Mouse (Mus musculus) kidney, postnatal 25 days (tissue): ENCODE measurements at regions not wholly inside any gene's neighbourhood (a gene's known extent, or its start where the extent isn't known, plus 50 kb on each side); places are given as distances from the start of the nearest gene placed in this dataset.

Experiments
- DNase-seq, 2 experiments: peaks; one replicate each; pipeline ENCODE4 v3.0.0; 2021; ENCODE audit warnings: mixed read lengths in 2 of 2

DNA sequence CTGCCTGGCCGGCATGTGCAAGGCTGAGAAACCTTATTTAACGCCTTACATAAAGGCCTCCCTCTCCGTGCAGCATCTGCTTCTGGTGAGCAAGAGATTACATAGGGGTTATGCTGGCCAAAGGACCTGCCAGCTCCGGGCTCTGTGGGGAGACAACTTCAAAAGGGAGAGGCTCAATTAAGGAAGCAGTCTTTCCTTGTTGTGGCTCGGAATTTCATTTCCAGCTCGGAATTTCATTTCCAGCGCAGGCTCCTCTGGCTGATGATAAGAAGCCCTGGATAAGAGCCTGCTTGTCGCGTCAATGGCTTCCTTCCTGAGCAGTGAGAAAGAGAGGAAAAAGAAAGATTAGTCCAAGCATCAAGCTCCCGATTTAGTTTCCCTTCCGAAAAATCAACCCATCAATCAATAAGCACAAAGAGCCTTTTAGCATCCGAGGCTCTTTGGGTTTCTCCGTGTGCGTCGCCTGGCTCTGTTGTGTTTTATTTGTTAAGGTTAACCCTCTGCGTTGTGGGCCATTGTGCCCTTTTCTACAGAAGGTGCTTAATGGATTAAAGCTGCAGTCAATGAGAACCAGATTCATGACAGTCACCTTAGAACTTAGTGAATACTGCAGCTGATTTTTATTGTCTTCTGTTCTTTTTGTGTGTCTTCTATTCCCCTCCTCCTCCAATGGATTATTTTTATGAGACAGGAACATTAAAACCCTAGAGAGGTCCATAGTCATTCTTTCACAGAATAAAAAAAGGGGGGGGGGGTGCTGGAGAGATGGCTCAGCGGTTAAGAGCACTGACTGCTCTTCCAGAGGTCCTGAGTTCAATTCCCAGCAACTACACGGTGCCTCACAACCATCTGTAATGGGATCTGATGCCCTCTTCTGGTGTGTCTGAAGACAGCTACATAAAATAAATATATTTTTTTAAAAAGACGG lies 218.3 kb downstream of the Myo1b start:
- peak; percentile 36 to 40 for DNase-seq

DNA sequence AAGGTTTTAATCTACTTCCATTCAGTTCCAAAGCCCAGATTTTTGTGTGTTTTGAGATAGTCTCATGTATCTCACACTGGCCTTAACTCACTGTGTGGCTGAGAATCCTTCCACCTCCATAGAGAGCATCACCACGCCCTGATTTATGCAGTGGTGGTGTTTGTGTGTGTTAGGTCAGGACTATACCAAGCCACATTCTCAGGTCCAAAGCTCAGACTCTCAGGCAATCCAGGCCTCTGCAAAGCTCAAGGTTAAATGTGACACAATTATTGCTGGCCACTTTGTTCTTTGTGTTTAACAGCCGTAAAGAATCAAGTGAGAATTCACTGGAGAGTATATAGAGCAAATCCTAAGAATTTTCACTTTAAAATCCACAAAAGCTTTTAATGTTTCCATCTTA lies 218.2 kb upstream of the Nabp1 start:
- DNase-seq: no peak

DNA sequence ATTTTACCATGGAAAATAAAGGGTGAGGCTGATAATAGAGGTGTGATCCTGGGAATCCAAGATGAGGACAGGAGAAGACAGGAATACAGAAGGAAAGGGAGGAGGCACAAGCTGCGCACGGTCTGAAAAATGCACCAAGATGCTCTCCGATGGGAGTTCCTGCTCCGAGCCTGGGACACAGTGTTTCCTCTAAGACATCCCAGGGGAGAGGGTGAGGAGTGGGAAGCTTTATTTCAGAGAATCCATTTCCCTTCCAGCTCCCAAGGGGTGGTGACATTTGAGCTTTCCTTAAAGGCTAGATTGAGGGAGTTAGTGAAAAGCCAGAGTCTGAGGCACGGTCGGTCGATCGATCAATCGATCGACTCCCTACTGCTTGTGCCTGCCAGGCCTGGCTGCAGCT lies 212.7 kb upstream of the Nabp1 start:
- no peak for DNase-seq

DNA sequence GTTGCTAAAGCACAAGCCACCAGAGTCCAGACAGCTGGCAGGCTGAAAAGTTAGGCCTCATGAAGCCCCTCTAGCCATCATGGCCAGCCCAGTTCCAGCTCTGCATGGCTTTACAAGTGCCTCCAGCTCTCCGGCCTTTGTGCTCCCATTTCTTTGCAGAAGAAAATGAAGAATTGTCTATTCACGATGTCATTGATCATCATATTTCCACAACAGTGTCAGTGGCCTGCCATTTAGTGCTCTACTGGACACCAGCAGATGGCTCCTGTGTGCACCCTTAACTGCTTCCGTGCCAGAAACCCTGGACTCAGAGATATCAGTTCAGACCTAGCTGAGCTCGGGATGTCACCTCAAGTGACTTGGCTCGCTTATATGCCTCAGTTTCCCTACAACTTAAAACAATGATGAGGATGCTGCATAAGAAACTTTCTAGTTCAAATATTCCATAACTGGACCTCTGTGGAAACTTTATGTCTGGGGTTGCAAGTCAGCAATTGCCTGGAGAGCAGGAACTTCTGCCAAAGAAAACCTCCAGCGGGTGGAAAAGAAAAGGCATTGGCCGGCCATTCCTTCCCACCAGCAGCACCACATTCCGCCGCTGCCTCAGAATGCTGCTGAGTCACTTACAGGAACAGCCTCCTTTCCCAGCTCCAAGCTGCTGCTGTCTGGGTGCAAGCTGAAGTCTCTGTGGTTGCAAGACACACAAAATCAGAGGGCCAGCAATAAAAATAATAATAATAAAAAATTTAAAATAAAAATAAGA lies 211.4 kb upstream of the Nabp1 start:
- DNase-seq: peak; percentile 50 to 73

DNA sequence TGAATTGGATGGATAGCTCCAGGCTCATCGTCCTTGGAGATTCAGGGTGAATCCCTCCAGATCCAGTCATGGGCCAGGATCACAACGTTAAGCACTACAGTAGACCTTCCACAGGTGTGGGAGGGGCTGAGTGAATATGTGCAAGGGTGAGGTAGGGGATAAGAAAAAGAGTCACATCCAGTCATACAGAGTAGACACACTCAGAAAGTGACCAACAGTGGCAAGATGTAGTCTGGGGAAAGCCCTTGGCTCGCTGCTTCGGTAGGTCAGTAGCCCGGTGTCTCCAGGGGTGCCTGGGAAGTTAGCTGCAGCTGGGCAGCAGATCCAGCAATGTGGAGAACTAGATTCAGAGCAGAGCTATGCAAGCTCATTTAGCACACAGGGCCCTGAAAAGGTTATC lies 210.7 kb upstream of the Nabp1 start:
- no peak for DNase-seq

DNA sequence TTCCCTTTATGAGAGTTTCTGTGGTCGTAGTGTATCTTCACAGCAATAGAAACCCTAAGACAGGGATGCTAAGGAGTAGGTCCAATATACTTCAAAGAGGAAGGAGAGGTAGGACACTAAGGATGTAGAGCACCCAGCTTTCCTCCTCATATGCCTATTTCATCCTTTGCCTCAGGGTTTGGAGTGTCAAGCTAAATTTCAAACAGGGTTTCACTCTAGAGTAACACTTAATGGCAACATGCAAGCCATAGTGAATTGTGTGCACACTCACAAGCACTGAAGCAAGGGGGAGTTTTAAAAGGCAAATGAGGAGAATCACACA lies 210.0 kb upstream of the Nabp1 start:
- DNase-seq: no peak

DNA sequence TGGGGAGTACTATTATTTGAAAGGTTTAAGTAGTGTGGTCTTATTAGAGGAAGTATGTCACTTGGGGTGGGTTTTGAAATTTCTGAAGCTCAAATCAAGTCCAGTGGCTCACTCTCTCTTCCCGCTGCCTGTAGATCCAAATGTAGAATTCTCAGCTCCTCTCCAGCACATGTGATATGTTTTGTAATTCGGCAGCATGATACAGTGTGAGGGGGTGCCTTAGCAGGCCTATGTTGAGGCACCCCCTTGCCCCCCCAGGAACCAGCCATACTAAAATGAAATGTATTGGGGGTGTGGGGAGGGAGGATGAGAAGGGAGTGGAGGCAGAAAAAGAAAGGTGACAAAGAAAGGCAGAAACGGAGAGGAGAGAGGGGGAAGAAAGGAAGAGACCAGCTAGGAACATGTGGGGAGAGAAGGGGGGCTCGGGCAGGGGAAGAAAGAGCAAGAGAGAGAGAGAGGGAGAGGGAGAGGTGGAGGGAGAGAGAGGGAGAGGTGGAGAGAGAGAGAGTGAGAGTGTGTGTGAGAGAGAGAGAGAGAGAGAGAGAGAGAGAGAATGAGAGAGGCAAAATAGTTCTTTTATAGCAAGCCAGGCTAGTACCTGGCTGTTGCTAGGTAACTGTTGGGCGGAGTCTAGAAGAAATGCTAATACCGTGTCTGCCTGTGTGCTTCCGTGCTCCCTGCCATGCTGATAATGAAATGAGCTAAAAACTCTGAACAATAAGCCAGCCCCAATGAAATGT lies 209.4 kb upstream of the Nabp1 start:
- no peak for DNase-seq

DNA sequence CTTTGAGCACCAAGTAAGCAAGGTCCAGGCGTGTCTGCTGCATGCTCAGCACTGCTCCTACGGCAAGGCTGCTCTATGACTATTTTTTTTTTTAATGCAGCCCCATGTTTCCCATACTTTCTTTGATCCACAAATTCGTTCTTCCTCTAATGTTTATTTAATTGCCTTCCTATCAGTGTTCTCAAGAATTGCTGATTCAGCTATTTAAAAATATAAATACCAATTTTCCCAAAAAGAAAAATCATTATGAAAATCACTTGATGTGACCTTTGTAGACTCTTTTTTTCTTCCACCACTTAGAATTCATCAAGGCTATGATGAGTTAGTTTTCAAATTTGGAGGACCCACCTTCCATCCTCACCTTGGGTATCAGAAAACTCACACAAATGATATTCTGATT lies 208.5 kb upstream of the Nabp1 start:
- DNase-seq: no peak

DNA sequence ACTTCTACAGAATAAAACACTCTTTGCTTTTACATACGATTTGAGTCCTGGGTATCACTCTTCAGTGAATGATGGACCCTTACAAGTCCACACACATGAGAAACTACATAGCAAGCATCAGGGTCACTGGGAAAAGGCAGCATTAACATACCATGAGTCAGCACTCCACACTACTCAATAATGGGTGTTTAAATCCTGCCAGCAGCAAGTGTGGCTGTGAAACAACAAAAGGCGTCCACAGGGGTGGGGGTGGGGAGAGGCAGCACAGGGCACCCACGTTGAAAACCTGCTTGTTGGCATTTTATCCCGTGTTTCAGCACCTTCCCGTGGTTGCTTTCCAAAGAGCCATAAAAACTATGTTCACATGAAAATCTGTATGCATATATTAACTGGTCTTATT lies 204.0 kb upstream of the Nabp1 start:
- no peak for DNase-seq

DNA sequence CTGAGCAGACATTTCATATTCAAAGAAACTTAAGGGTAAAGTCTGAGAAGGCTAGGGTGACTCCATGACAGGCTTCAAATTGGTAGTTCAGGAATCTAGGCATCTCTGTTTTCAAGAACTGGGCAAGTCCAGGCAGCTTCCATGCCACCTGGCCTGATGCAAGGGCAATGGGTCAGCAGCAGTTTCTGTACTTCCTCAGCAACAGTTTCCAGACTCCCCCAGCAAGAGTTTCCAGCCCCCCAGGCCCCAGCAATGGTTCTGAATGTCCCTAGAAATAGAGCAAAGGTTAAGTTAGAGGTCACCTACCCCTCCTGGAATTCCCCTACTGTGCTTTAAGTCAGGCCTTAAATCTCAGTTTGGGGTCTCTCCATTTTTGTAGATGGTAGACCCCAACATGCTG lies 203.6 kb upstream of the Nabp1 start:
- DNase-seq: no peak

DNA sequence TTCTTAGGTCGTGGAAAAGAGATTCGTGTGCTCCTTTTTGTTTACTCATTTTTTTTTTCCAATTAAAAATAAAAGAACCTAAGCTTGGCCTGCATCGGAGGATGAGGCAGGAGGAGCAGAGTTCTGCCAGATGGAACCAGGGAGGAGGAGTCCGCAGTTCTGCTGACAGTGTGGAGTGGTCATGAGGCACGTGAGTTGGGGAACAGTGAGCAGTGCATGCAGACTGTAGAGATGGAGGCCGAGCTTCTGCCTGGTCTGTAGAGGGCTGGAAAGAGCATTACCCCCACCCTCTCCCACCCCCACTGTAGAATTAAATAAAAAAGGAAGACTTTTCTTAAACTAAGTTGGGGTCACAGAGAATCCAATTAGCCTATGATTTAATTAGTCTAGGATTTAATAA lies 202.5 kb upstream of the Nabp1 start:
- DNase-seq: no peak

DNA sequence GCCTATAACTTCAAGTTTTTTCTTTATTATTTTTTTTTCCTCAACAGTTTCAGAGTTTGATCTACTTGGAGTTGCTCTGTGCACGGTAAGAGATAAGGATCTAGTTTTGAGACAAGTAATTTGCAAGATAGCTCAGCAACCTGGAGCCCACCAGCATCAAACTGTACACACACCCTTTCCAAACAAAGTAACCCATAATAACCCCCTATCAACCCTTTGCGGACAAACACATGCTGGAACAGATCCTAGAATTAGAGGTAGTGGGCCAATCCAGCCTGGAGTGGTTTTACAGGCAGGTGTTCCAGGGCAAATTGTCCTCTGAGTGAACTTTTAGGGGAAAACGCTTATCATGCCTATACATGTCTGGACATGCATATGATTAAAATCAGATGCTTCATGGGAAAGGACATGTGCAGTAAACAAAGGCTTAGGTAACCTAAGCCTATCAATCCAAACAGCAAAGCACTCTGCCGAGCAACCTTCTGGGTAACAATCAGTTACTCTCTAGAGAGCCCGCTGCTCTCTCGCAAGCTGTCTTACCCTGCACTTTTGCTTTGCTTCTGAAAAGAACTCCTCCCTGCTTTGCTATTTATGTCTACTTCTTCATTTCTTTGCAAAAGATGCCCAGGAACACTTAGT lies 200.2 kb upstream of the Nabp1 start:
- no peak for DNase-seq

DNA sequence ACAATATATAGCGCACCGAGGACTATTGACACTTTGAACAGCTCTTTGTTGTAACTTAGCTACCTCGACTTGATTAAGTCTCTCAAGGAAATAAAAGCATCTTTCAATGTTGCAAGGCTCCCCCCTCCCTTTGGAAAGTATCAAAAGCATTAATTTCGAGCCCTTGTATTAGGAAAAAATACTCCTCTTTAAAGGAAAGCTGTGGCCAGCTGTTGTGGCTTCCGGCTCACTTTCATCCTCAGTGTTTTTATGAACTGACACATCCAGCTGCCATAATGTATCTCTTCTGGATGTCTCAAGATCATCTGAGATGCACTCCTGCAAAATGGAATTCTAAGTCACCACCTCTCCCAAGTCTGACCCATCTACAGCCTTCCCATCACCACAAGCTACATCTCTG lies 199.6 kb upstream of the Nabp1 start:
- DNase-seq: no peak

DNA sequence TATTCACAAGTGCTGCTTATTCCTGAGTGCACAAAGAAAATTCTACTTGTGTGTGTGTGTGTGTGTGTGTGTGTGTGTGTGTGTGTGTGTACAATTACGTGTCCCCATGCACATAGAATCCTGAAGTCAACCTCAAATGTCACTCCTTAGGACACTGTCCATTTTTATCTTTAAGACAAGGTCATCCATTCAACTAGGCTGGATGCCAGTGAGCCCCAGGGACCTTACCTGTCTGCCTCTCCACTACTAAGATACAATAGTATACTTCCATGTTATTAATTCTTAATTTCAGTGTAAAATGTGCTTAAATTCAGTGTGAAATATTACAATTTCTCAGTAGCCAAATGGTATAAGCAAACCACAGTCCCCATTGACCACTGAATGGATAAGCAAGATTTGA lies 193.5 kb upstream of the Nabp1 start:
- DNase-seq: no peak

DNA sequence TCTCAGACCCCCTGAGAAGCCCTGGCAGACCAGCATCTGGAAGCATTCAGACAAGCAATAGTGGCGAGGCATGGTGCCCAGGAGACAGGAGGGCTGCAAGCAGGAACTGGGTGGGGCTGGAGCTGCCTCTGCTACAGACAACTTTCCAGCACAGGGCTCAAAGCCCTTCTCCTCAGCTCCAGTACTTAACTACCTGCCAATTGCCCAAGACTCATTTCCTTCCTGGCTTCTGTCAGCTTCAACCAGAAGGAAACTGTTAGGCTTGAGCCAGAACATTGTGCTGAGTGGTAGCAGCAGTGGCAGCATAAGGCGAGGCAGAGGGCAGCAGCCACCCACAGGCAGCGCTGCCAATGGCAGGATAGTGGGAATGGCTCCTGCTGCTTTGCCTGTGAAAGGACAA lies 193.1 kb upstream of the Nabp1 start:
- DNase-seq: peak; percentile 29 to 58

DNA sequence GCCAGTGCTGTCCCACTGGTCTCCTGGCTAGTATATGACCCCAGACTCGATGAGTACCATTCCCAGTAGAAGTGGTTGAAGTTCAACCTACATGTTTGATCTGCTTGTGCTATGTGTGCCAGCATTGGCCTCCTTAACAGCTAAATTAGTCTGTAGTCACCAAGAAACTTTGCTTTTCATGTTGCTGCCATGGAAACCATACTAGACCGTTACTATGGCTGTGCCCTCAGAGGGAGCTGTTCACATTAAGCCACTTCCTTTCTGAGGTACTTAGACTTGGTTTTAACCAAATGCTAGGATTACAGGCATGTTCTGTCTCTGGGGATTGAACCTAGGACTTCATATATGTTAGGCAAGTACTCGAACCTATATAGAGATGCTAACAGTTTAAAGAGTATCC lies 191.8 kb upstream of the Nabp1 start:
- no peak for DNase-seq

DNA sequence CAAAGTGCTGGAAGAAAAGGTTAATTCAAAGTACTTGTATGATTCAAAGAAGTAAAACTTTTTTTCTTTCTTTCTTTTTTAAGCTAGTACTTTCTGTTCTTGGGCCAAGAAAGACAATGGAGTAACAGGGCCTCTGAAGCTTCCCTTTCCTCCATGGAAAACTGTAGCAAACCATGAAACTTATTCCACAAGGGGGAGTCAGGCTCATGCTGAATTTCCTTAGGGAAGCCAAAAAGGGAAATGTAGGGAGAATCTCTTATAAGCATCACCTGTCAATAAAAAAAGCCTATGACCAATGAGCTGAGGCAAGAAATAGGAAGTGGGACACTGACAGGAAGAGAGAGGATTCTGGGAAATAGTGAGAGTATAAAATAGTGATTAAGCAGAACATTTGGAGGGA lies 190.7 kb upstream of the Nabp1 start:
- DNase-seq: peak in 1 of 2 experiments; percentile 20

DNA sequence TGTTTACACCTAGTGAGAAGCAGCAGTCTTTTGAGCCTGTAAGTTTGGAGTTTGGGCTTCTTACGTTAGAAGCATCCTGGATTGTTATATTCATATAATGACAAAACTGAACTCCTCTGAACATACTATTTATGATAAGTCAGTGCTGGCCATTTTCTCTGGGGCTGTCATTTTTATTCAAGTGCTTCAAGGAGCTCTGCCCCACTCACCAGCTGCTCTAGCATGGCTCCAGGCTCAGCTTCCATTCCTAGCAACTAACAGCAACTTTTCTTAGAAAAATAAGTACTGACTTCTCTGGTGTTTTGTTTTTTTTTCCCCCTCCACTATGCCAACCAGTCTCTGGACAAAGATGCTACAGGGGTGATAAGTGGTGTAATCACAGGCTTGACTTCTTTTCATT lies 182.3 kb upstream of the Nabp1 start:
- DNase-seq: no peak

DNA sequence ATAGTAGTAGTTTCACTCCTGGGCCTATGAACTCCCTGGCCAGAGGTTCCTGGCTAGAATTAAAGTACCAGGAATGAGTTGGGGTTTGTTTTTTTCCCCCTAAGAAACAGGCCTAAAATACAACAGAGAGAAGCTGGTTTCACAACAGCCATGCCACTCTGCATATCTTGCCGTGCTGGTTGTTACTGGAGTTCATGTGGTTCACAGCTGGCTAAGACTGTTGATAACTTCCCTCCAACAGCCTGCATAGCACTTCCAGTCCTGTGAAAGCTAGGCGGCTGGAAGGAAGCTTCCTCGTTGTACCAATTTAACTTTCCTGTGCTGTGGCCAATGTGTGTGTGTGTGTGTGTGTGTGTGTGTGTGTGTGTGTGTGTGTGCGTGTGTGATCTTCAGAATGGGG lies 179.0 kb upstream of the Nabp1 start:
- no peak for DNase-seq

DNA sequence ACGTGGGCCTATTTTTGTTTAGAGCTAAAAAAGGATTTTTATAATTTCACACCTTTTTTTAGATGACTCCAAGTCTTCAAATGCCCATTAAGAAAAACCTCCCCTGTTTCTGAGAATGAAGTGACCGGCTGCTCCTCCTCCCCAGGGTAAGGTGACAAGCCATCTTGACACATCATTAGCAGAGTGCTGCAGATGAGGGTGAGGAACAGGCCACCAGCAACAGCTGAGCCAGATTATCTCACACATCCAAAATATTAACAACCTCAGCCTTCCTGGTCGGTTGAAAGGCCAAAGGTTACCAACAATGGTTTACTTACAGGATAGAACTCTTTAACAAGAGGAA lies 172.4 kb upstream of the Nabp1 start:
- no peak for DNase-seq

DNA sequence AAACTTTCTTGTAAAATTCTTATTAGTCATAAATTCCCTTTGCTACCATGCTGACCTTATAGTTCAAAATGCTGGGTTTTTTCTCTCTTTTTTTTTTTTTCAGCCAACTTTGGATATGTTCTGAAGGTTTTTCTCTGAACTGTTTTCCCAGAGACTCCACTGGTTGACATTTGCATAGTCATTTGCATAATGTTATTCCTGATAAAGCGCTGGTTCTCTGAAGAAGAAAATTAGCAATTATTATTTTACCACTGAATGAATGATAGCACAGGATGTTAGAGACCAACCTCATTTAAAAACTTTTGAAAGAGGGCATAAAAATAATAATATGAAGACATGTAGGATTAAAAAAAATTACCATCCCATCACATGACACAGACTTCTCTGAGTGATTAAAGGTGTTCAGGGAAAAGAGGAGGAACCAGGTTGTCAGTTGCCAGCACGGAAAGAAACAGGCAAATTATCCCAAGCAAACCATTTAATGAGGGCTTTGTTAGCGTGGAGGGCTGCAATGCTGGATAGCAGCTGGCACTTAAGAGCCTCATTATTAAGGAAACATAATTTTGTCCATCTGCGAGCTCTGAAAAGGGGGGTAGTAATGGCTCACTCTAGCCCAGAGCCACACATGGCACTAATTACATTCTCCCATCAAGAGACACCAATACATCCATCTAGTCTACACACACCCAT lies 171.9 kb upstream of the Nabp1 start:
- DNase-seq: no peak

DNA sequence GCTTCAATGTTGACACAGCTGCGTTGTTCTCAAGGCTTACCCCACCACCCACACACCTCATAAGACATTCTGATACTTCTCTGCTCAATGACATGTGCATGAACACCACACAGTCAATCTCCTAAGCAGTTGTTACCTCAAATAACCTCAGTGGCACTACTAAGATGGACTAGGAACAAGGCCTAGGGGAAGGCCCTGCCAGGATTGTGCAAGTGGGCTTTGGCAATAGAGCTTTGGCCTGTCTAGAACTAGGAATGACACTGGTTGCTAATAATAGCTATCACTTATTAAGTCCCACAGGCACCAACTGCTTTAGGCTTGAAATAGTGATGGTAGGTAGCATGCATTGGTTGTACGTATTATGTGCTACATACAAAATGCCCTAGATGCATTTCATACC lies 169.7 kb upstream of the Nabp1 start:
- peak in 1 of 2 experiments; percentile 36 for DNase-seq

DNA sequence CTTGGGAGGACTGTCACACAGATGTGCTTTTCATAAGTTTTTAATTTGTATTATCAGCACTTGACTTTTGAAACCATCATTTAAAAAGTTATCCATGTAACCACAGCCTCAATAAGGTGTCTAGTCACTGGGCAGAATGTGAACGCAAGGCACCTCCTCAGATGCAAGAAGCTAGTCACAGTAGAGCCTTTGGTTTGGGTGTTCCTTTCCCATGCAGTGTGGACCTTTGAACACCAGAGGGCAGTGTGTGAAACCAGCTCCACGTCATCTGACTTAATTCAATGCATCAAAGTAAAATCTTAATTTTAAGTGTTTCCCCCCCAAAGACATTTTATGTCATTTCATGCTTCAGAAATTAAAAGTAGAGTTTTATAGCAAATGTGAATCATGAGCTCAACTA lies 166.2 kb upstream of the Nabp1 start:
- peak; percentile 65 to 83 for DNase-seq
